ENCODE assay signal across 8 mouse cellular contexts in the genomic region with DNA sequence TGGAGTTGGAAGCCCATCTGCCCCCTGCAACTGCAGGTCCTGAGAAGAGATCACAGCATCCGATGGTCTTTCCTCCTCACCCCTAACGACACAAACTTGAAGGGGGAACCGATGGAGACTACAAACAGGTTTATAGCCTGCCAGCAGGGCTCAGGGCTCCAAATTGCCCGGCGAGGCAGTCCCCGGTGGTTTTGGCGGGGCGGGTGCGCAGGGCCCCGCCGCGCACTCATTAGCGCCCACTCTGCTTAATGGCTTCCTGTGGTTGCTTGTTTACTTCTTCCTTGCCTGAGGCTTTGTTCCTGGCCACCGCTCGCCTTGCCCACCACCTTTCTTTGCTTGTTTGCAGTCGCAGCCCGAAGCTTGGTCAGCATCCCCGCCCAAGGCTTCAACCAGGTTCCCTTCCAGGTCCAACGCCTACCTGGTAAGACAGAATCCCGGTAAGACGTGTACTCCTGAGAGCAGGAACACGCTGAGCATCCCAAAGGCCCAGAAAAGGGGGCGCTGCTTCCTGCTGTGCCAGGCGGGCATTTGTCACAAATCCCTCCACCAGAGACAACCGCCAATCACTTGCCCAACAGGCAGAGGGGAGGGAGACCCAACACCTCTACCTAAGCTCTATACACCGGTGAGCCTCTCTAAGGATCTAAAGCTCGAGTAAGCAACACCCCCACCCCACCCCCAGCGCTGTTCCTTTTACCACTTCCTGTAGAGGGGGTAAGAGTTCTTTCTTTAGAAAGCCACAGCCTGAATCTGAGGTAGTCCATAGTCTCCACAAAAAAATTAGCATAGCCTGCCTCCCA. TPM values are rescaled to one million over a fixed set of nuclear protein-coding genes. Genes with fewer than 3 reads are reported as not detected.
DNase-seq lines count a peak whose midpoint lies in the region; ATAC-seq and TF ChIP-seq lines count a peak whose summit lies in the region.
"Had no signal": no experiment of that assay in that cellular context is flagged by ENCODE, and none has a peak within 500 bp of the region (broad histone marks: within the 10 kb centered on the region; RNA-seq: fewer than 3 reads in every experiment).

No protein-coding gene starts in this region.

- no peak for TF ChIP-seq CTCF in thymus, adult 2 months (IDR thresholded peaks at IDR 0.05; ENCODE audit: borderline replicate concordance, control insufficient read depth, extremely low read depth, insufficient read depth, low read length, poor library complexity)

- peak overlapping the region; percentile 59 for H3K4me2 ChIP-seq in forebrain, embryonic 13.5 days
- H3K4me2 ChIP-seq: liver, embryonic 15.5 days had no signal

- no peaks in the 10 kb centered on the region for H3K9me3 ChIP-seq in forebrain, embryonic 13.5 days (replicated peaks)
- no peaks in the 10 kb centered on the region for H3K9me3 ChIP-seq in megakaryocyte, embryonic 14.5 days
- H3K9me3 ChIP-seq: liver, embryonic 15.5 days had no signal

- peaks cover 13% of the 10 kb centered on the region for H3K4me1 ChIP-seq in thymus, adult 2 months (replicated peaks; ENCODE audit: control insufficient read depth, insufficient read depth, low read length)
- H3K4me1 ChIP-seq in forebrain, embryonic 13.5 days = peaks cover 13% of the 10 kb centered on the region
- H3K4me1 ChIP-seq in megakaryocyte, embryonic 14.5 days = peaks cover 18% of the 10 kb centered on the region
- H3K4me1 ChIP-seq: liver, embryonic 15.5 days had no signal

- H3K36me3 ChIP-seq in thymus, adult 2 months (ENCODE audit: control insufficient read depth, insufficient read depth, low read length) = no peaks in the 10 kb centered on the region
- no peaks in the 10 kb centered on the region for H3K36me3 ChIP-seq in forebrain, embryonic 13.5 days (ENCODE audit: poor library complexity, severe bottlenecking)
- H3K36me3 ChIP-seq in megakaryocyte, embryonic 14.5 days (replicated peaks; ENCODE audit: low read length) = no peaks in the 10 kb centered on the region
- H3K36me3 ChIP-seq: liver, embryonic 15.5 days had no signal

- no peaks in the 10 kb centered on the region; the same call in 1 of the 2 replicates for H3K27me3 ChIP-seq in thymus, adult 2 months (ENCODE audit: control insufficient read depth, insufficient read depth, low read length)
- H3K27me3 ChIP-seq in forebrain, embryonic 13.5 days = peaks cover 44% of the 10 kb centered on the region
- H3K27me3 ChIP-seq in megakaryocyte, embryonic 14.5 days (replicated peaks) = peaks cover 54% of the 10 kb centered on the region

- TF ChIP-seq POLR2A in thymus, adult 2 months (IDR thresholded peaks at IDR 0.05; ENCODE audit: control insufficient read depth, extremely low read depth, insufficient read depth, low read length, poor library complexity) = no peak

- H3K4me3 ChIP-seq in thymus, adult 2 months (ENCODE audit: control insufficient read depth, insufficient read depth, low read length) = no peak overlapping the region
- H3K4me3 ChIP-seq in forebrain, embryonic 13.5 days = peak overlapping the region; percentile 35
- peak overlapping the region; percentile 79 for H3K4me3 ChIP-seq in megakaryocyte, embryonic 14.5 days (replicated peaks)
- H3K4me3 ChIP-seq: liver, embryonic 15.5 days had no signal

- WGBS in thymus, adult 2 months = 2% methylated on average over 28 of the region's 28 CpGs
- under 1% methylated on average over 28 of the region's 28 CpGs for WGBS in forebrain, embryonic 13.5 days

- peak; percentile 41; the same call in 1 of the 2 replicates for ATAC-seq in forebrain, embryonic 13.5 days

- peak; percentile 26 for DNase-seq in thymus, adult 2 months
- DNase-seq in thymus, adult 18-20 months = no peak
- no peak for DNase-seq in cerebellum, adult 8-10 months
- DNase-seq in yolk sac, embryonic 10.5 days (ENCODE audit: low spot score) = no peak
- no peak for DNase-seq in testis, postnatal 14 days (ENCODE audit: low spot score)

- H3K9ac ChIP-seq in forebrain, embryonic 13.5 days = peak overlapping the region; percentile 53
- H3K9ac ChIP-seq: liver, embryonic 15.5 days had no signal

- H3K27ac ChIP-seq in thymus, adult 2 months (ENCODE audit: control insufficient read depth, insufficient read depth, low read length) = no peak overlapping the region
- no peak overlapping the region for H3K27ac ChIP-seq in forebrain, embryonic 13.5 days
- H3K27ac ChIP-seq: liver, embryonic 15.5 days had no signal

RNA-seq across cellular contexts. Expression of gene T2, which starts 33.4 kb away (rescaled TPM):
- 0.09 and 0.11 TPM in 2 replicates for polyA plus RNA-seq in thymus, adult 2 months (2012; rRNA removed)
- polyA plus RNA-seq in forebrain, embryonic 13.5 days (2015; fragmentation: Nextera tagmentation; extraction: Ambion mirVana) = 0.41 and 0.53 TPM in 2 replicates
- not detected in 2 replicates for polyA plus RNA-seq in megakaryocyte, embryonic 14.5 days (2012; ENCODE audit: insufficient read depth, low replicate concordance)
- polyA plus RNA-seq: liver, embryonic 15.5 days had no signal

RNA-seq across cellular contexts. Expression of gene T, which starts 45.0 kb away (rescaled TPM):
- polyA plus RNA-seq in thymus, adult 2 months (2012; rRNA removed) = 0.63 and 1.8 TPM in 2 replicates
- polyA plus RNA-seq in forebrain, embryonic 13.5 days (2015; fragmentation: Nextera tagmentation; extraction: Ambion mirVana) = 0.28 and 0.70 TPM in 2 replicates
- not detected in 2 replicates for polyA plus RNA-seq in megakaryocyte, embryonic 14.5 days (2012; ENCODE audit: insufficient read depth, low replicate concordance)
- polyA plus RNA-seq: liver, embryonic 15.5 days had no signal

RNA-seq across cellular contexts. Expression of gene Prr18, which starts 51.9 kb away (rescaled TPM):
- polyA plus RNA-seq in thymus, adult 2 months (2012; rRNA removed) = 0.74 and 1.3 TPM in 2 replicates
- polyA plus RNA-seq in forebrain, embryonic 13.5 days (2015; fragmentation: Nextera tagmentation; extraction: Ambion mirVana) = 5.1 TPM in 2 replicates
- 0.48 and 1.9 TPM in 2 replicates for polyA plus RNA-seq in megakaryocyte, embryonic 14.5 days (2012; ENCODE audit: insufficient read depth, low replicate concordance)
